Comparison of ENCODE assay signal across 9 mouse cellular contexts in genomic region chr2:45115211-45115610, GRCm38 (mm10). TPM values are rescaled to one million over a fixed set of nuclear protein-coding genes. Genes with fewer than 3 reads are reported as not detected.
A peak's percentile ranks its signal among the peaks of the same experiment; 100 is the strongest.
DNase-seq lines count a peak whose midpoint lies in the region; ATAC-seq and TF ChIP-seq lines count a peak whose summit lies in the region.
"Had no signal": no experiment of that assay in that cellular context is flagged by ENCODE, and none has a peak within 500 bp of the region (broad histone marks: within the 10 kb centered on the region; RNA-seq: fewer than 3 reads in every experiment).

No protein-coding gene starts in this region.

- peaks cover 19% of the 10 kb centered on the region for H3K79me2 ChIP-seq in MEL (ENCODE audit: control insufficient read depth, insufficient read depth, low read length, poor library complexity)

- intact Hi-C loops in heart, postnatal 36 days (cut with DNase I) = loop anchor here (5.0 to 10.0 kb wide), 7 partner anchors 82 to 1540 kb away; no protein-coding TSS in a partner anchor

- H3K4me1 ChIP-seq in heart, embryonic 12.5 days (replicated peaks) = 0 out of 2 replicates have a peak, but pooled peaks cover 9% of the 10 kb centered on the region
- peaks cover 2 to 3% of the 10 kb centered on the region in 2 experiments; a peak in 2 of 4 replicates for H3K4me1 ChIP-seq in MEL (ENCODE audit: control insufficient read depth in 1 of 2, insufficient read depth in 2 of 2, low read length in 2 of 2)
- peaks cover 20% of the 10 kb centered on the region for H3K4me1 ChIP-seq in forebrain, embryonic 16.5 days (replicated peaks; ENCODE audit: control insufficient read depth, insufficient read depth, low read length)
- H3K4me1 ChIP-seq in liver, postnatal 0 days (ENCODE audit: insufficient read depth) = peaks cover 10% of the 10 kb centered on the region; the same call in 1 of the 2 replicates

- no peak for TF ChIP-seq POLR2A in MEL (IDR thresholded peaks at IDR 0.05; ENCODE audit: control insufficient read depth in 1 of 2, insufficient read depth in 1 of 2, low read depth in 1 of 2, low read length in 2 of 2, poor library complexity in 1 of 2)

- TF ChIP-seq EP300 in MEL (IDR thresholded peaks at IDR 0.05; ENCODE audit: low read depth in 1 of 2, low read length in 2 of 2) = no peak
- TF ChIP-seq EP300 in liver, postnatal 0 days (IDR thresholded peaks at IDR 0.05; ENCODE audit: low read depth) = no peak

- H3K9ac ChIP-seq in heart, embryonic 12.5 days = no peak overlapping the region
- H3K9ac ChIP-seq in MEL (ENCODE audit: control insufficient read depth, low read depth, low read length, poor library complexity, severe bottlenecking) = peak overlapping the region; percentile 82
- peak overlapping the region; percentile 77 for H3K9ac ChIP-seq in forebrain, embryonic 16.5 days (replicated peaks; ENCODE audit: low read depth, low read length)
- peak overlapping the region; percentile 66 for H3K9ac ChIP-seq in liver, postnatal 0 days (replicated peaks)

- peak overlapping the region; percentile 71 for H3K4me3 ChIP-seq in heart, embryonic 12.5 days
- peak overlapping the region; percentile 89 to 94 for H3K4me3 ChIP-seq in MEL (ENCODE audit: control insufficient read depth in 1 of 2, insufficient read depth in 1 of 2, low read depth in 2 of 2, low read length in 2 of 2)
- H3K4me3 ChIP-seq in forebrain, embryonic 16.5 days (replicated peaks; ENCODE audit: low read length) = peak overlapping the region; percentile 64
- peak overlapping the region; percentile 69 for H3K4me3 ChIP-seq in liver, postnatal 0 days (ENCODE audit: low read depth, low read length)

- H3K4me2 ChIP-seq in heart, embryonic 12.5 days = peak overlapping the region; percentile 74
- H3K4me2 ChIP-seq in forebrain, embryonic 16.5 days (ENCODE audit: low read length) = peak overlapping the region; percentile 84
- H3K4me2 ChIP-seq in liver, postnatal 0 days (ENCODE audit: low read depth, low read length) = peak overlapping the region; percentile 98

- DNase-seq in heart, postnatal 36 days = no peak
- peak; percentile 42 for DNase-seq in MEL (ENCODE audit: low read depth, low spot score)
- no peak for DNase-seq in liver, postnatal 0 days
- DNase-seq in spleen, adult 18-20 months = no peak
- no peak for DNase-seq in gastrocnemius, adult 18-20 months (ENCODE audit: low spot score)
- no peak for DNase-seq in right cerebral cortex, postnatal 14 days
- DNase-seq: layer of hippocampus, adult 9-11 months had no signal

- no peaks in the 10 kb centered on the region for H3K36me3 ChIP-seq in heart, embryonic 12.5 days
- peaks cover 0 to 2% of the 10 kb centered on the region in 2 experiments; a peak in 2 of 4 replicates for H3K36me3 ChIP-seq in MEL (ENCODE audit: control insufficient read depth in 1 of 2, insufficient read depth in 2 of 2, low read length in 2 of 2)
- H3K36me3 ChIP-seq in forebrain, embryonic 16.5 days (ENCODE audit: control insufficient read depth, insufficient read depth) = no peaks in the 10 kb centered on the region
- no peaks in the 10 kb centered on the region for H3K36me3 ChIP-seq in liver, postnatal 0 days (replicated peaks; ENCODE audit: insufficient read depth, low read length)

- H3K27me3 ChIP-seq in heart, embryonic 12.5 days (replicated peaks) = no peaks in the 10 kb centered on the region
- no peaks in the 10 kb centered on the region for H3K27me3 ChIP-seq in MEL (ENCODE audit: control insufficient read depth in 1 of 2, insufficient read depth in 2 of 2, low read length in 2 of 2)
- H3K27me3 ChIP-seq in forebrain, embryonic 16.5 days (replicated peaks; ENCODE audit: control insufficient read depth, insufficient read depth, low read length) = no peaks in the 10 kb centered on the region
- peaks cover 16% of the 10 kb centered on the region; the same call in 1 of the 2 replicates for H3K27me3 ChIP-seq in liver, postnatal 0 days (ENCODE audit: insufficient read depth, low read length)

- no peak overlapping the region for H3K27ac ChIP-seq in heart, embryonic 12.5 days (ENCODE audit: poor library complexity, severe bottlenecking)
- no peak overlapping the region for H3K27ac ChIP-seq in MEL (ENCODE audit: control insufficient read depth, low read depth, low read length)
- H3K27ac ChIP-seq in forebrain, embryonic 16.5 days (ENCODE audit: low read length) = peak overlapping the region; percentile 91
- H3K27ac ChIP-seq in liver, postnatal 0 days (ENCODE audit: low read depth) = peak overlapping the region; percentile 74; the same call in 1 of the 2 replicates

- no peak for TF ChIP-seq CTCF in MEL (IDR thresholded peaks at IDR 0.05 in 2 of 3, conservative IDR thresholded peaks at IDR 0.05 in 1 of 3; ENCODE audit: control insufficient read depth in 1 of 3, insufficient read depth in 1 of 3, low read depth in 2 of 3, low read length in 3 of 3, poor library complexity in 1 of 3, severe bottlenecking in 1 of 3)
- TF ChIP-seq CTCF in liver, postnatal 0 days (IDR thresholded peaks at IDR 0.05; ENCODE audit: low read depth) = no peak

- no peak for ATAC-seq in heart, embryonic 12.5 days (ENCODE audit: insufficient number of reproducible peaks, low FRiP score)
- no peak for ATAC-seq in forebrain, embryonic 16.5 days
- ATAC-seq in liver, postnatal 0 days = no peak

- no peaks in the 10 kb centered on the region for H3K9me3 ChIP-seq in heart, embryonic 12.5 days (replicated peaks)
- no peaks in the 10 kb centered on the region for H3K9me3 ChIP-seq in MEL (replicated peaks; ENCODE audit: insufficient read depth, low read length)
- no peaks in the 10 kb centered on the region for H3K9me3 ChIP-seq in forebrain, embryonic 16.5 days (ENCODE audit: control insufficient read depth, low read length)
- H3K9me3 ChIP-seq in liver, postnatal 0 days (ENCODE audit: low read length) = no peaks in the 10 kb centered on the region

- 16% methylated on average over 6 of the region's 6 CpGs for WGBS in heart, embryonic 12.5 days
- WGBS in forebrain, embryonic 16.5 days = 6% methylated on average over 6 of the region's 6 CpGs
- WGBS in liver, postnatal 0 days (ENCODE audit: insufficient replicate concordance) = 16% methylated on average over 6 of the region's 6 CpGs

- no peak; the same call in 1 of the 2 replicates for TF ChIP-seq RAD21 in MEL (IDR thresholded peaks at IDR 0.05; ENCODE audit: low read depth, low read length)

TF ChIP-seq in MEL, 35 proteins besides CTCF, POLR2A, EP300 and RAD21:
- no peak for TF ChIP-seq SMC3 (IDR thresholded peaks at IDR 0.05; ENCODE audit: low read depth, low read length)
- no peak for TF ChIP-seq USF1 (IDR thresholded peaks at IDR 0.05; ENCODE audit: low read depth, low read length)
- no peak for TF ChIP-seq ETS1 (IDR thresholded peaks at IDR 0.05; ENCODE audit: low read depth, low read length)
- no peak for TF ChIP-seq ELF1 (IDR thresholded peaks at IDR 0.05; ENCODE audit: low read depth, low read length)
- no peak for TF ChIP-seq MAFK (IDR thresholded peaks at IDR 0.05; ENCODE audit: borderline replicate concordance, low read depth, low read length)
- no peak for TF ChIP-seq HCFC1 (IDR thresholded peaks at IDR 0.05; ENCODE audit: low read depth, low read length)

RNA-seq across cellular contexts. Expression of gene Zeb2, which starts 2.0 kb away (rescaled TPM):
- 28.0 and 29.6 TPM in 2 replicates for polyA plus RNA-seq in heart, embryonic 12.5 days (2016; fragmentation: Nextera tagmentation; extraction: Ambion mirVana)
- total RNA-seq in heart, postnatal 36 days (2021) = 10 to 100 TPM; 53.1 to 54.2 TPM
- total RNA-seq in MEL (2012; rRNA removed) = 12.9 and 14.8 TPM in 2 replicates
- 10 to 100 TPM in 1 of 2 experiments, not detected in 1; 12.8 TPM for polyA plus RNA-seq in MEL (2012; ENCODE audit: insufficient read depth in 1 of 2, insufficient read length in 2 of 2, low read depth in 1 of 2, low replicate concordance in 2 of 2, missing spikeins in 1 of 2)
- 120 and 151 TPM in 2 replicates for polyA plus RNA-seq in forebrain, embryonic 16.5 days (2015; fragmentation: Nextera tagmentation; extraction: Ambion mirVana)
- polyA plus RNA-seq in liver, postnatal 0 days (2015; fragmentation: Nextera tagmentation; extraction: Ambion mirVana) = 8.1 and 8.8 TPM in 2 replicates
- total RNA-seq in gastrocnemius, adult 18-20 months (2021) = 10 to 100 TPM; 34.8 to 49.2 TPM

Comparison
In these comparisons a context has a peak if more than half of its experiments do, and no peak if none do; other contexts are left out.
1. H3K27ac ChIP-seq: peak in forebrain, embryonic 16.5 days (single experiment) and liver, postnatal 0 days (single experiment); none in heart, embryonic 12.5 days (single experiment) and MEL (single experiment).
2. Peak in every context shown above with its lines, with median percentiles within 50 percentile points of each other: H3K4me2 ChIP-seq and H3K4me3 ChIP-seq.